Comparison of ENCODE assay signal across 26 mouse cellular contexts in genomic region chr7:101476028-101476427, GRCm38 (mm10). TPM values are rescaled to one million over a fixed set of nuclear protein-coding genes. Genes with fewer than 3 reads are reported as not detected.
DNase-seq lines count a peak whose midpoint lies in the region; ATAC-seq and TF ChIP-seq lines count a peak whose summit lies in the region.
"Had no signal": no experiment of that assay in that cellular context is flagged by ENCODE, and none has a peak within 500 bp of the region (broad histone marks: within the 10 kb centered on the region; RNA-seq: fewer than 3 reads in every experiment).

No protein-coding gene starts in this region.

- no peaks in the 10 kb centered on the region for H3K36me3 ChIP-seq in heart, embryonic 11.5 days (ENCODE audit: control insufficient read depth, insufficient read depth, low read length)
- H3K36me3 ChIP-seq: embryonic facial prominence, embryonic 10.5 days; embryonic facial prominence, embryonic 13.5 days; forebrain, embryonic 12.5 days; forebrain, embryonic 15.5 days; heart, embryonic 10.5 days; hindbrain, embryonic 12.5 days had no signal

- H3K27ac ChIP-seq in layer of hippocampus, adult 2 months = peak overlapping the region; percentile 67
- no peak overlapping the region for H3K27ac ChIP-seq in heart, embryonic 11.5 days (ENCODE audit: low read depth, low read length)
- H3K27ac ChIP-seq: embryonic facial prominence, embryonic 10.5 days; embryonic facial prominence, embryonic 13.5 days; forebrain, embryonic 12.5 days; forebrain, embryonic 15.5 days; heart, adult 2 months; heart, embryonic 10.5 days; hindbrain, embryonic 12.5 days; hindbrain, postnatal 0 days had no signal

- no peak for DNase-seq in frontal cortex, postnatal 25 days (ENCODE audit: low spot score in 2 of 2)
- no peak for DNase-seq in layer of hippocampus, adult 2 months (ENCODE audit: low spot score in 2 of 2)
- DNase-seq in layer of hippocampus, postnatal 25 days (ENCODE audit: extremely low spot score in 1 of 2, low spot score in 1 of 2) = no peak
- DNase-seq in right cerebral cortex, adult 18-20 months = peak; percentile 54
- no peak for DNase-seq in right cerebral cortex, postnatal 14 days
- DNase-seq: adrenal gland, postnatal 10 days; adrenal gland, postnatal 36 days; cerebellum, adult 11 months; cerebellum, adult 9-11 months; cerebellum, postnatal 25 days; embryo, embryonic 11 days; gastrocnemius, postnatal 10 days; gastrocnemius, postnatal 36 days; heart, adult 2 months had no signal

- no peaks in the 10 kb centered on the region for H3K9me3 ChIP-seq in heart, embryonic 11.5 days (replicated peaks; ENCODE audit: control insufficient read depth, low read length)
- H3K9me3 ChIP-seq: embryonic facial prominence, embryonic 10.5 days; embryonic facial prominence, embryonic 13.5 days; forebrain, embryonic 12.5 days; forebrain, embryonic 15.5 days; heart, embryonic 10.5 days; hindbrain, embryonic 12.5 days had no signal

- TF ChIP-seq CTCF in layer of hippocampus, adult 2 months (conservative IDR thresholded peaks at IDR 0.05) = no peak

- H3K4me1 ChIP-seq in heart, embryonic 11.5 days (ENCODE audit: control insufficient read depth, insufficient read depth, low read length) = peaks cover 14% of the 10 kb centered on the region
- H3K4me1 ChIP-seq: forebrain, embryonic 12.5 days had no signal

- no peaks in the 10 kb centered on the region for H3K27me3 ChIP-seq in heart, embryonic 11.5 days (ENCODE audit: control insufficient read depth, insufficient read depth, low read length)
- H3K27me3 ChIP-seq: embryonic facial prominence, embryonic 13.5 days; forebrain, embryonic 15.5 days had no signal

- H3K4me2 ChIP-seq in heart, embryonic 11.5 days = no peak overlapping the region
- H3K4me2 ChIP-seq: embryonic facial prominence, embryonic 13.5 days; forebrain, embryonic 12.5 days; forebrain, embryonic 15.5 days; hindbrain, embryonic 12.5 days had no signal

- no peak overlapping the region for H3K9ac ChIP-seq in heart, embryonic 11.5 days (ENCODE audit: low read depth, low read length)
- H3K9ac ChIP-seq: embryonic facial prominence, embryonic 13.5 days; forebrain, embryonic 12.5 days; forebrain, embryonic 15.5 days; hindbrain, embryonic 12.5 days had no signal

- 74% methylated on average over 3 of the region's 3 CpGs for WGBS in heart, embryonic 11.5 days (ENCODE audit: insufficient replicate concordance)

- ATAC-seq in frontal cortex, adult (ENCODE audit: low TSS enrichment) = peak; percentile 21
- no peak for ATAC-seq in heart, embryonic 11.5 days (replicated peaks; ENCODE audit: insufficient number of reproducible peaks, low FRiP score, low TSS enrichment)
- ATAC-seq: activated CD4-positive, CD25-positive, alpha-beta regulatory T cell, adult 4 months; forebrain, embryonic 15.5 days; hindbrain, postnatal 0 days; inflammation-experienced regulatory T-cells, adult 6 months had no signal

- H3K4me3 ChIP-seq in layer of hippocampus, adult 2 months = no peak overlapping the region
- H3K4me3 ChIP-seq in heart, embryonic 11.5 days (ENCODE audit: low read depth, low read length) = no peak overlapping the region
- H3K4me3 ChIP-seq: embryonic facial prominence, embryonic 10.5 days; embryonic facial prominence, embryonic 13.5 days; erythroblast, embryonic 14.5 days; forebrain, embryonic 12.5 days; forebrain, embryonic 15.5 days; heart, adult 2 months; heart, embryonic 10.5 days; hindbrain, embryonic 12.5 days had no signal

RNA-seq across cellular contexts. Expression of gene Pde2a, which starts 54.5 kb away (rescaled TPM):
- total RNA-seq in layer of hippocampus, adult 2 months (2021) = 100 to 1,000 TPM; 300 to 318 TPM
- total RNA-seq in layer of hippocampus, postnatal 25 days (2021) = 100 to 1,000 TPM; 295 to 297 TPM
- 5.8 and 5.9 TPM in 2 replicates for polyA plus RNA-seq in heart, embryonic 11.5 days (2014; fragmentation: Nextera tagmentation; extraction: Ambion mirVana)
